Mouse (Mus musculus): Measurements from ENCODE around the gene Tbc1d12.

Gene Tbc1d12

GRCm38 (mm10) chr19:38913786-38914185 lies 77.4 kb downstream of the Tbc1d12 start:
- DNase-seq (ENCODE audit: extremely low spot score, low spot score): no peak

DNA sequence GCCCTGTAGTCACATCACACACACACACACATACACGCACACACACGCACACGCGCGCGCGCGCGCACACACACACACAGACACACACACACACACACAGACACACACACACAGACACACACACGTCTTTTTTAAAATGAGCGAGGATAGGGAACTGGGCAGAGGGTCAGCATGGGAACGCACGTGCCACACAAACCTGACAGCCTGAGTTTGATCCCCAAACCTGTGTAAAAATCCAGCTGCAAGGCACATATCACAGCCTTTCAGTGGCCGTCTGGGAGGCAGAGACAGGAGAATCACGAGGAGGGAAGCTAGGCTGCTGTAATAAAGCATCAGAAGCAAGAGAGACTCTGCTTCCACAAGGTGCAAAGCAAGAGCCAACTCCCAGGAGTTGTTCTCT lies 78.5 kb downstream of the Tbc1d12 start:
- DNase-seq (ENCODE audit: extremely low spot score, low spot score): no peak

- DNase-seq (ENCODE audit: extremely low spot score, low spot score): peak; percentile 32
These were observed 79.3 kb downstream of the Tbc1d12 start for GRCm38 (mm10) chr19:38915677-38916076.

DNA sequence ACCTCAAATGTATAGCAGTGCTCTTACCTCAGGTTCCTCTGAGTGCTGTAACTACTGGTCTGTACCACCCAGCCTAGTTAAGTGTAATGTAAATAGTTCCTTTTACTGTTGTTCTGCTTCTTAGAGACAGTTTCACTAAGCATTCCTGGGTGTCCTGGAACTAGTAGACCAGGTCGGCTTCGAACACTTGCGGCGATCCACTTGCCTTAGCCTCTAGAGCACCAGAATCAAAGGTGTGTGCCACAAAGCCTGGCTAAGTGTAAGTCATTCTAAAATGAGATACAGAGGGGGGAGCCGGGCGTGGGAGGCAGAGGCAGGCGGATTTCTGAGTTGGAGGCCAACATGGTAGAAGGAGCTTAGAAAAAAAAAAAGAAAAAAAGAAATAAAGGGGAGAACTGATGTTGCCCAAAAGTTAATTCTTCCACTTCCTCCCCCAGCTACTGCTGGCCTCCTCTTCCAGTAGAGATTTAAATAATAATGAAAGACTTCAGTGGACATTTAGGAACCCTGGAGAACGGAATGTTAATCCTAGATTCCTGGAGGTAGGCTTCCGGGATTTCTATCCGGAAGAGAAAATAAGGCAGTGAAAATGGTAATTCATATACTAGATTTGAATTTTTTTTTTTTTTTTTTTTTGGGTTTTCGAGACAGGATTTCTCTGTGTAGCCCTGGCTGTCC lies 92.2 kb downstream of the Tbc1d12 start:
- no peak for DNase-seq (ENCODE audit: extremely low spot score, low spot score)

- DNase-seq (ENCODE audit: extremely low spot score, low spot score): no peak
These were observed 93.3 kb downstream of the Tbc1d12 start for GRCm38 (mm10) chr19:38929471-38930251.

DNA sequence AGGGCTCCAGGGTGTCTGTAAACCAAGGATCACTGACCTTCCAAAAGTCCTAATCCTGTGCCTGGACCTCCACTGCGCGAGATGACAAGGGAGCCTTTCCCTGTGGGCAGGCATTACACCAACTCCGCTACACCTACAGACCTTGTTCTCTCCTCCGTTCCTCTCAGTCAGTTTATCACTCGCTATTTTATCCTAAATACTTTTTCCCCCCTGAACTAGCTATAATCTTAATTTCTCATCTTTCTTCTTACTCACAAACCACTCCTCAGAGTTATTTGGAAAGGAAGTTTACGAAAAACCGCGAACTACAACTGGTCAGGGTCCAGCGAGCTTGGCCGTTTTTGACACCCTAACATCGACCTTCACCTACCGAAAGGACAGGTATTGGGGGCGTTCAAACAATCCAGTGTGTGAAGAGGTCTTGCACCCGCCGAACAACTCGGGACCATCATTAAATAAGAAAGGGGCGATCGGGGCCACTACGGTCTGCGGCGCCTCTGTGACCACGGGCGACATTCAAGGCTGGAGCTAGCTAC lies 93.9 kb downstream of the Tbc1d12 start:
- no peak for DNase-seq (ENCODE audit: extremely low spot score, low spot score)

- peak; percentile 92 for DNase-seq (ENCODE audit: extremely low spot score, low spot score)
These were observed 94.6 kb downstream of the Tbc1d12 start, which contains the start of gene Hells for GRCm38 (mm10) chr19:38930788-38931565. Gene Hells, plus strand, starts transcription at chr19:38930915.

DNA sequence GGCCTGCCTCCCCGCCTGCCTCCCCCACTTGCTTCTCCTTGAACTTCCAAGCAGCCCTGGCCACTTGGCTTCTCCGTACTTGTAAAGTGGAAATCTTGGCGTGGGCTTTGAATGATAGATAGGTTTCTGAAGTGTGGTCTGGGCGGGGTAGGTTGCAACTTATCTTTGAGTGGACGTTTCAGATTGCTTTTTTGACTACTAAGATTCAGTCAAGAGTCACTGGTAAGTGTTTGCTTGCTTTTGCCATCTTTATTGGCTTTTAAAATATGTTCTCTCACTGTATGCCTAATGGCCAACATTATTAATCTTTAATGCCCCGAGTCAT lies 95.1 kb downstream of the Tbc1d12 start:
- no peak for DNase-seq (ENCODE audit: extremely low spot score, low spot score)

GRCm38 (mm10) chr19:38944590-38945307 lies 108.4 kb downstream of the Tbc1d12 start:
- DNase-seq (ENCODE audit: extremely low spot score, low spot score): no peak

Measured in neural tube, embryonic 10.5 days (tissue).